Mouse (Mus musculus) ovary, postnatal 10 days (tissue): ENCODE measurements around the gene Gm36210.
"Not testable (repeated sequence)": the region's sequence is repeated elsewhere in the genome, so short reads cannot be mapped to it uniquely, and the experiment has no call there.

Experiments used
- DNase-seq: peaks from one replicate; pipeline ENCODE4 v3.0.0; 2022; ENCODE audit warnings: low spot score

Gm36210 gene

DNA sequence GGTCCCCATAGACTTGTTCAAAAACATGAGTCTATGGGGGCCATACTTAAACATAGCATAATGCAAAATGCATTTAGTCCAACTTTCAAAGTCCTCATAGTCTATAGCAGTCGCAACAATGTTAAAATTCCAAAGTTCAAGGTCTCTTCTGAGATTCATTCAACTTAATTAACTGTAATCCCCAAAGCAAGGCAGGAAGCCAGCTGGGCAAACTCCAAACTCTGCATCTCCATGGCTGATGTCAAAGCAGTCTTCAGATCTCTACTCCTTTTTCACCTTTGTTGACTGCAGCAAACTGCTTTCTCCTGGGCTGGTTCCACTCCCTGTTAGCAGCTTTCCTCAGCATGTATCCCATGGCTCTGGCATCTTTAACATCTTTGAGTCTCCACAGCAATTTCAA lies 27.3 kb downstream of the Gm36210 start:
- not testable (repeated sequence) for DNase-seq

DNA sequence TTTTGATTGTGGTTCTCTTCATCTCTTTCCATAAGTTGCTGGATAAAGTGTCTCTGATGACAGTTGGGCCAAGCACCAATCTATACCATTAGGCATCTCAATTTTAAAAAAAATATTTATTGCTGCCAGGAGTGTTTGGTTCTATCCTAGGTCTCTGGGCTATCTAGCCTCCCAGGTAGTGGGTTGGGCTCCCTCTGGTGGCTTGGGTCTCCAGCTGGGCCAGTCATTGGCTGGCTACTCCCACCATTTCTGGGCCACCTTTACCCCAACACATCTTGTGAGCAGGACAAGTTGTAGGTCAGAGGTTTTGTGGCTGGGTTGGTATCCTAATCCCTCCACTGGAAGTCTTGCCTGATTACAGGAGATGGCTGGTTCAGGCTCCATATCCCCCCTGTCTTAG lies 28.1 kb downstream of the Gm36210 start:
- DNase-seq: no peak

DNA sequence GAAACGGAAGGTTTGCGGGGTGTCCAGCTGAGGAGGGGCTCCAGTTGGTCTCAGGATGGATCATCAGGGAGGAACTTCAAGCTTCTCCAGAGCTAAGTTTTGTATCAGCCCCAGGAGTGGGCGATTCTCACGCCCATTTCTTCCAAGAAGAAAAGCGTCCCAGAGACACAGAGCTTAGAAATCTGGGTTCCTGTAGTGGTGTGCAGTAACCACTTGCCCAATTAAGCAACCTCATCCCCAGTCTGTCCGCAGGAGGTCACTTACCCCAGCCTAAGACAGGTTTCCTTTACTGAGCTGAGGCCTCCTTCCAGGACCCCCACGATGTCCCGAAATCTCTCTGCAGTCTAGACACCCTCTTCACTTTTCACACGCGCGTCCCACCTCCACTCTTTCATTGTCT lies 29.1 kb downstream of the Gm36210 start:
- no peak for DNase-seq

DNA sequence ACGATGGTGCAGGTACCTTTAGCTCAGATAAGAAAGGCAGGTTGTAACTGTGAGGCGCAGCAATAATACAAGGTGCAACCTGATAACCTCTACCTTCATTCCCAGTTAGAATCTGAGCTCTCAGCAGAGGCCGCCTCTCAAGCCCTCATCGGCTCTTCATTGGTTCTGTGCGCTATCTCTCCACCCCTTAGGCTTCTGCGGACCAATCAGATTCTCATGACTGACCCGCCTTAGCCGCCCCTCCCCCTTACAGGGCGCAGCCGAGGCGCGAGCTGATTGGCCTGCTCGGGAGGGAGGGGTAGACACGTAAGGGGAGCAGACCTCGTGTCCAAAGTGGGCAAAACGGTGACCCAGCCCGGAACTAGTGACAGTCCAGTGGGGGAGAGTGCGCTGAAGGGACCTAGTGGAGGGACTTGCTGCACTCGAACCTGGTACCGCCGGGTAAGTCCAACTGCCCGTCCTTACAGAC lies 29.5 kb downstream of the Gm36210 start, which contains the start of gene Isoc2a:
Isoc2a (plus strand) TSS at position 401 of the 469 bp plus-strand sequence.
- DNase-seq: peak; percentile 68

DNA sequence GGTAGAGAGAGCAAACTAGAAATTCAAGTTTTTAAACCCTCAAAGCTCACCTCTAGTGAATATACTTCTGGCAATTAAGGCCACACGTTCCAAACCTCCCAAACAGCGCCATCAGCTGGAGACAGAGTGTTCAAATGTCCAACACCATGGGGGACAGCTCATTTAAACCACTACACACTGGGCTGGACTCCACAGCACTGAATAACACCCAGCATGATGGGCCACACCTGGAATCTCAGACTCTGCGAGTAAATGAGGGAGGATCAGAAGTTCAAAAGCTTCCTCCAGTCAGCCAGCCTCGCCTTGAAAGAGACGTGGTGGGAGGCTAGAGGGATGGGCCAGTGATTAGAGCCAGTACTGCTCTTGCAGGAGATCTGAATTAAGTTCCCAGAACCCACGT lies 36.2 kb downstream of the Gm36210 start, which contains the start of gene Isoc2b:
Isoc2b (minus strand) TSS at position 126 of the 400 bp plus-strand sequence.
- DNase-seq: no peak

DNA sequence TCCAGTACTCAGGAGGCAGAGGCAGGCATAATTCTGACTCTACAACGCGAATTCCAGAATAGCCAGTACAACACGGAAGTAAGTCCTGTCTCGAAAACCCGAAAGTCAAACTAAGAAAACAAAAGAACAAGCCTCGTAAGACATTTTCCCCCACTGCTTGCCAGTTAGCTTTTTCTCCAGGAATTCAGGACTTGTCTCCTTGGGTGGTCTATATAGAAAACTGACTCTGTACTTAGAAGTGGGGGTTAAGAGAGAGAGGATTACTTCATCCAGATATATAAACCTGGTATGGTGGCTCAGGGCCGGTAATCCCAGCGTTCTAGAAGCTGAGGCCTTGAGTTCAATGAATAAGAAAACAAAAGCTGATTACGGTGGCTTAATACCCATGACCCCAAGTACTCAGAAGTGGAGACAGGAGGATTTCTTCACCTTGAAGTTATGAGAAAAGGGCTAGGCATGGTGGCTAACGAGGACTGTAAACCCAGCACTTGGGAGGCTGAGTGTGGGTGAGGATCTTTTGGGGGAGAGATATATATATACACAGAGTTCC lies 39.6 kb downstream of the Gm36210 start:
- DNase-seq: no peak

DNA sequence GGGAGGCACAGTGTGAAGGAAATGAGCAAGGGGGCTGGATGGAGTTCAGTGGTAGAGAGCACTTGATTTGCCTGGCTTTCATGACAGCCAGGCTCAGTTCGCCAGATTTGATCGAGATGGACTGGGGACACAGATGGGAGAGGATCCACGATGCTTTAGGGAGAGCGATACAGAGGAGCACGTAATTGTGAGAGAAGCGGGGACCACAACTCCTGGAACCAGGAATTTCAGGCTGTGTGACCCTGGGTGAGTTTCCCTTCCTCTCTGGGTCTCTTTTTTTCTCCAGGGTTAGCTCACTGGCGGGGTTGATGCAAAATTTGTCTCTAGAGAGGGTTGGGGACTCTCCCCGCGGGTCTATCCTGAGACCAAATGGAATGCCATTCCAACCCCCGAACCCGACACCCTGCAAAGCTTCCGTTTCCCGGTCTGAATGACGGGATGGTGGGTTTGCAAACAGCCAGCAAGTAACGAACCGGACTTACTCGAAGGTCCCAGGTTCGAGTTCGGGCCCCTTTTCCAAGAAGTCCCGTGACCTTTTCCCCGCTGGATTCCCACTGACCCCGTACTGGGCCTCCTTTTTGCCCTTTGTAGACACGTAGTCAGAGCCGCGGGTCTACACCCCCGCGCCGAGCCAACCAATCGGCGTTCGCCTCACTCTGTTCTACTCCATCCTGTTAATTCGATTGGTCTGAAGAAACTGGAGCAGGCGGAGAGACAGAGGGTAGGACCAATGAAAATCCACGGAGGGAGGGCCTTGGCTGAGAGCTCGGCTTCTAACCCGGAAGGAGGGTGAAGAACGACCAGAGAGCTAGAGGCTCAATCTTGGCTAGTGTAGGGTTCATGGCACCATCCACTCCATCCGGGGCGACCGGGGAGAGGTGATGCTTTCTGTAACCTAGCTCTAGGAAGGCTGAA lies 40.5 kb downstream of the Gm36210 start:
- peak; percentile 81 for DNase-seq

DNA sequence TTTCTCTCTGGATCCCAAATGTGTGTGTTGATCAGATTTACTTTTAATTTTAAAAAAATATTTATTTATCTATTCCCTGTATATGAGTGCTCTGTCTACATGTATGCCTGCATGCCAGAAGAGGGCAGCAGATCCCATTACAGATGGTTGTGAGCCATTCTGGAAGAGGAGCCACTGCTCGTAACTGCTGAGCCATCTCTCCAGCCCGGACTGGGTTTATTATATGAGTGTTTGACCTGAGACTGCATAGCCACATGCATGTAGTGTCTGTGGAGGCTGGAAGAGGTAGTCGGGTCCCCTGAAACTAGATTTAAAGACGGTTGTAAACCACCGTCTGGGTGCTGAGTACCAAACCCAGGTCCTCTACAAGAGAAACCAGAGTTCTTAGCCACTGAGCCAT lies 41.2 kb downstream of the Gm36210 start:
- DNase-seq: no peak

DNA sequence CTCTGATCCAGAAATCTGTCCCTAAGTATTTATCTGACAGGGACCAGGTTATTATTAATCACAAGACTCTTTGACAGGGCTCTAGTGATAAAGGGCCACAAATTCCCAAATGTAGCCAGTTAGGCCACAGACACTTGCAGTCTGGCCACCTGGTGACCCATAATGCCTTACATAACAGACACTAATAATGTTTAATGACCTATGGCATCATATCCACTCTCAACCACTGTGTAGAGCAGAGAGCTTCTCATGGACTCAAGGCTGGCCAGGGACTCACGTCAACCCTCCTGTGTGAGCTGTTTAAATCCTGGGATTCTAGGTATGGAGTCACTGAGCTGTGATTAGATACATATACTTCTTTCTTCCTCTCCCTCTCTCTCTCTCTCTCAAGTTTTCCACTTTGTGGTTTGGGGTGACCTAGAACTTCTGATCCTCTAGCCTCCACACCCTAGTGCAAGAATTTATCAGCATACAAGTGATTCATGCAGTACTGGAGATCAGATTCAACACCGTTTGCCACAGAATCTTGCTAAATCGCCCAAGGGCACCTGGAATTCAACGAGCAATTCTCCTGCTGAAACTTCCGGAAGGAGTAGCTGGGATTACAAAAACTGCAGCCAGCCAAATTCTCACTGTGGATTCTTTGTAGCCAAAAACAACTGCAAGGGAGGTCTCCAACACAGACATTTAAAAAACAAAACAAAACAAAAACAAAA lies 42.0 kb downstream of the Gm36210 start:
- no peak for DNase-seq

DNA sequence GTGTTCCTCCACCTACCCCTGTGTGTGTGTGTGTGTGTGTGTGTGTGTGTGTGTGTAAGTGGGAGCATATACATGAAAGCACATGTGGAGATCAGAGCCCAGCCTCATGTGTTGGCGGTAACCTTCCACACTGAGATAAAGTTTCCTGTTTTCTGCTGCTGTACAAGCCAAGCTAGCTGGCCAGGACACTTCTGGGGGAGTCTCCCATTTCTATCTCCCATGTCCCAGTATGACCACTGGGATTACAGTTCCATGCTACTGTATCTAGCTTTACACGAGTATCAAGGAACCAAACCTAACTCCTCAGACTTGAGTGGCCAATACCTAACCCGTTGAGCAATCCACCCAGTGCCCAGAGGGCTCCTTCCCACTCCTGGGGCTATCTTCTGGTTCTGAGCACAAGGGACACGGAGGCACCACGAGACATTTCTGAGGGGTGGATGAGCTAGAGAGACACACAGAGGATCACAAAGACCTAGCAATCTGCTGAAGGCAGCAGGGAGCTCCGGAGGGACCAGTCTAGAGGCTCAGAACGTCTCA lies 42.7 kb downstream of the Gm36210 start:
- DNase-seq: no peak

DNA sequence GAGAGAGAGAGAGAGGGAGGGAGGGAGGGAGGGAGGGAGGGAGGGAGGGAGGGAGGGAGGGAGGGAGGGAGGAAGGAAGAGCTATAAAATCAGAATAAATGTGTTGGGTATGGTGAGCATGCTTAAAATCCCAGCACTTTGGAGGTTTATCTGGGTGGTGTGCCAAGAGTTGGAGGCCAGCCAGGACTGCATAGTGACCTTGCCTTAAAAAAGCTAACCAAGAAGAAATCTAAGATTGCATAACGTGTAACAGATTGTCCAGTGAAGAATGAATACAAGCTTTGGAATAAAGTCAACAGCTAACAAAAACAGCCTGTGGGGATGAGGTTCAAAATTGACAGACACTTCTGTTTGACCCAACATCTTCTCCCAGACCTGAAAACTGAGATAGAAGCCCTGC lies 43.3 kb downstream of the Gm36210 start:
- no peak for DNase-seq

DNA sequence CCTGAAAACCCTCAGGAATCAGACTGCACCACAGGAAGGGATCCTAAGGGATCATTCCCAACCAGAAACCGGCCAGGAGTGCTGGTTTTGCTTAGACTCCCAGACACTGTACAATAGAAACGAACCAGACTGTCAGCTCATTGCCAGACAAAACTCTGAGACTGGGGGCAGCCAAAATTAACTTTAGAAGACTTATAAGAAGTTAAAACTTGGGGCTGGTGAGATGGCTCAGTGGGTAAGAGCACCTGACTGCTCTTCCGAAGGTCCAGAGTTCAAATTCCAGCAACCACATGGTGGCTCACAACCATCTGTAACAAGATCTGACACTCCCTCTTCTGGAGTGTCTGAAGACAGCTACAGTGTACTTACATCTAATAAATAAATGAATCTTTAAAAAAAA lies 45.4 kb downstream of the Gm36210 start:
- not testable (repeated sequence) for DNase-seq

DNA sequence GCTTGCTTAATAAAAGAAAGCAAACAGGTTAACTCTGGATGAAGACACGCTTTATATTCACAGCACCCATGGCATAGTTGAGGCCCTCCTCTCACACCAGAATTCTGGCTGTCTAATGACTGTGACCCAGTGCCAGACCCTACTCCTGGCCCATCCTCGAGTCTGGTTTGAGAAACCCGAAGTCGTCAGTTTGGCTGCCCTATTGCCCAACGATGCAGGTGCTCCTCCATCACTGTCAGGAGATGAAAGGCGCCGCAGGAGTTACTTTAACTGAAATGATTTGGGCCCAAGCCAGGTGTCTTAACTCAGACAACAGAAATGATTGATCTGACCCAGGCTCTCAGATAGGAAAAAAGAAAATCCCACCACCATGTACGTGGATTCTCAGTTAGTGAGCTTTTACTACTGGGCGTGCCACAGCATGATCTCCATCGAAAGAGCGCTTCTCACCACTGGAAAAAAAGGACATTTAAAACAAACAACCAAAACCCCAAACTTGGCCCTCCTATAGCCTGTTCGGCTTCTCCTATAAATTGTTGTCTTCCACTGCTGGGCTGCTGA lies 46.8 kb downstream of the Gm36210 start:
- no peak for DNase-seq

DNA sequence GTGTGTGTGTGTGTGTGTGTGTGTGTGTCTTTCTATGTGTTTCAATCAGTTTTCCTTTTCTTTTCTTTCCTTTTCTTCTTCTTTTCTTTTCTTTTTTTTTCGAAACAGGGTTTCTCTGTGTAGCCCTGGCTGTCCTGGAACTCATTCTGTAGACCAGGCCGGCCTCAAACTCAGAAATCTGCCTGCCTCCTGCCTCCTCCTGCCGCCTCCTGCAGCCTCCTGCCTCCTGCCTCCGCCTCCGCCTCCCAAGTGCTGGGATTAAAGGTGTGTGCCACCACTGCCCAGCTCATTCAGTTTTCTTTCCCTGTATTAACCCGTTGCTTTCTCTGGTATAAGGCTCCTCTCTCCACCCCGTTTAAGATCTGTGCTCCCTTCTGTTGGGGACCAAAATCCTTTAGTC lies 49.0 kb downstream of the Gm36210 start:
- DNase-seq: no peak

DNA sequence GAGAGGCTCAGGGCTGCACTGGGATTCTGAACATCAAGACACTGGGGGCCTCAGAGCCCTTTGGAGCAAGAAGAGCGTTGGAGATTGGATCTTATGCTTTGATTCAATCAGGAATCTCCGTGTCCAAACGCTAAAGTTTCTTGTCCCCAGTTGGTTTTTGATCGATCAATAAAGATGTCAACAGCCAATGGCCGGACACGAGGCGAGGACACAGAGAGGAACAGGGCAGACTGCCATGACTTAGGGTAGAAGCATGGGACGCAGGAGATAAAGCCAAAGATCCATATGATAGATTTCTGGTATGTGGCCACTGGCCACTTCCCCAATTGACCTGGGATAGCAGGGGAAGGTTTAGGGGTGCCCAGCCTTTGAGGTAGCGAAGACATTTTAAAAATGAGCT lies 49.8 kb downstream of the Gm36210 start:
- no peak for DNase-seq

DNA sequence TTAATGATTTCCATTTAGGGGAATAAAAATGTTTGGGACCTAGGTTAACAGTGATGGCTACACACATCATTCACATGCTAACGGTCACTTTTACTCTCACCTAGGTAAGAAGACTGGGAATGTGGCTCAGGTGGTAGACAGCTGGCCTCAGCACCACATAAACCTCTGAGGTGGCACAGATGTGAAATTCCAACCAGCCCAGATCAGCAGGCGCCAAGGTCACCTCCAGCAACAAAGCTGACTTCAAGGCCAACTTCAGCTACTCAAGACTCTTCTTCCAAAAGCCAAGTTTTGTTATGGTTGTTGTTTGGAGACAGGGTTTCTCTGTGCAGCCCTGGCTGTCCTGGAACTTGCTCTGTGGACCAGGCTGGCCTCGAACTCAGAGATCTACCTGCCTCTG lies 52.7 kb downstream of the Gm36210 start:
- DNase-seq: no peak

DNA sequence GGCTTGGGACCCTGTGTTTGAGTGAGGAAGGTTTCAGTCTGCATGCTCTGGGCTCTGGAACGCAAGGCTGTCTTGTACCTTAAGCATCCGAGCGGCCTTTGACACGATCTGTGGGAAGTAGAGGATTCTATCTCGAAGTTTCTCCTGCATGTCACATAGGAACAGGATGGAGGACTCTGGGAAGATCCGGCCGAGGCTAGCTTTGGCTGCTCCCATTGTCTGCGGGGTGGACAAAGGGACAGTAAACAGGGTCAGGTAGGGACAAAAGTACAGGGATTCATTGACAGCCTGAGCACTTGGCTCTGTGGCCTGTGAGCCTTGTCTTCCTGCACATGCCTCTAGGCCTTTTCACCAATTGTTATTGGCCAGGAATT lies 55.0 kb downstream of the Gm36210 start:
- no peak for DNase-seq

DNA sequence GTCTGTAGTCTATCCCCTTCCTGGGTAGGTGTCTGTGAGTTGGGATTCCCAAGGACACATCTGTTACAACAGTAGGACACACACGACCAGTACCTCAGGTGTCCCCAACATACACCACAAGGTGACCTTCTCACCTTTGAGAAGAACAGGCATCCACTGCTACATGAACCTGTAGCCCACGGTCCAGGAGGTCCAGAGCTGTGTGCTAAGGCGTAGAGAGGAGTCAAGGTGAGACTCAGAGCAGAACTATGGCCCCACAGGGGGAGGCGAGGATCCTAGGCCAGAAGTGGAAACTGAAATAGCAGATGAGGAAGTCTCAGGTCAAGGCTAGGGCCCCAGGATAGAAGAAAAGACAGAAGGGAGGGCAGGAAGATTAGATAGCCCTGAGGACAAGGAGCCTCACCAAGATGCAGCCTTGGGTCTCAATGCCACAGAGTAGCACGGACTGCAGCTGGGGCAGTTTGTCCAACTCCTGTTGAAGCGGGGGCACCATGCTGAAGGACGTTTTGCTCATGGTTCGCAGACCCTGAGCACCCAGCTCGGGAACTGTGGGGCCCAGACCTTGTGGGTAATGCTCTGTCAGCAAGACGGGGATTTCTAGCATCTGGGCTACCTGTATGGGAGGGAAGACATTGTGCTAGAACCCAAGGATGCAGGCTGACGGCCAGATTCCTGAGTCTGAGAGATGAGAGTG lies 55.5 kb downstream of the Gm36210 start:
- DNase-seq: no peak

DNA sequence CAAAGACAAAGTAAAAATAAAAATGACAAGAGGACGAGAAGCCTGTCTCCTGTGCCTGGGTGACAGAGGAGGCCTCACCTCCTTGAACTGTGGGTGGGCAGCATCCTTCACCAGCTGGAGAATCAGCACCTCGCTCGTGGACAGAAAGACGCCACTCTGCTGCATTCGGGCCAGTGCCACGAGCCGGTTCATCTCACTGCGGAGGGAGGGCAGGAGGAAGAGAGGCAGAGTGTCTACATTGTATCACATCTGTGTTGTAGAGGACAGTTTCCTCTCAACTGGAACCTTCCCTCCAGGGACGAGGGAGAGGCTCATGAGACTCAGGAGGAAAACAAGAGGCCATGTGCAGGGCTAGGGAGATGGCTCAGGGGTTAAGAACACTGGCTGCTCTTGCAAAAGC lies 56.9 kb downstream of the Gm36210 start:
- no peak for DNase-seq
